9 mouse cellular contexts compared by ENCODE assay signal in the genomic region with DNA sequence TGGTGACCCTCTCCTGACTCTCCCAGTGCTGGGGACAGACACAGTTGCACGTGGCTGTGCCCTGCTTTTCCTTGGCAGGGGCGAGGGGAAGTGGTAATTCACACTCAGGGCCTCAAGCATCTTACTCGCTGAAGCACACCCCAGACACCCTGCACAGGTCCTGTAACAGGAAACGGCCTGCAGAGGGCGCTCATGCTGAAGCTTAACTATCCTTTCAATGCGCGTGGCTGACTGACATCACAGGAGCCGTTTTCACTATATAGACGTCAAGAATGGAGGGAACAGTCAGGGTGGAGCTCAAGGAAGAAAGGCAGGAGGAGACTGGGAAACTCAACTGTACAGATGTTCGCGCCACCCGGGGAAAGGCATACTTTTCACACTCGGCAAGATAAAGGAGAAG. TPM values are rescaled to one million over a fixed set of nuclear protein-coding genes. Genes with fewer than 3 reads are reported as not detected.
DNase-seq lines count a peak whose midpoint lies in the region; ATAC-seq lines count a peak whose summit lies in the region.
"Had no signal": no experiment of that assay in that cellular context is flagged by ENCODE, and none has a peak within 500 bp of the region (broad histone marks: within the 10 kb centered on the region; RNA-seq: fewer than 3 reads in every experiment).

No protein-coding gene starts in this region.

- H3K27ac ChIP-seq in lung, embryonic 16.5 days (ENCODE audit: low read length): no peak overlapping the region

- ATAC-seq in lung, embryonic 16.5 days (ENCODE audit: low read depth): 0 out of 2 replicates have a peak, but pooled peaks have one; percentile 10

- peaks cover 61% of the 10 kb centered on the region for H3K36me3 ChIP-seq in lung, embryonic 16.5 days (ENCODE audit: control insufficient read depth, insufficient read depth, low read length)
- H3K36me3 ChIP-seq: G1E had no signal

- no peak overlapping the region for H3K9ac ChIP-seq in lung, embryonic 16.5 days (ENCODE audit: low read length)

- WGBS in lung, embryonic 16.5 days: 59% methylated on average over 13 of the region's 13 CpGs

- H3K4me3 ChIP-seq in lung, embryonic 16.5 days (ENCODE audit: low read length): no peak overlapping the region

- intact Hi-C loops in heart, postnatal 14 days (cut with DNase I): no loop called here

- no peaks in the 10 kb centered on the region for H3K9me3 ChIP-seq in lung, embryonic 16.5 days (ENCODE audit: control insufficient read depth, low read length)

- no peaks in the 10 kb centered on the region for H3K4me1 ChIP-seq in lung, embryonic 16.5 days (replicated peaks; ENCODE audit: control insufficient read depth, insufficient read depth, low read length)

- peak; percentile 37 to 73 for DNase-seq in frontal cortex, adult 2 months (ENCODE audit: extremely low spot score in 1 of 2, low spot score in 1 of 2)
- DNase-seq in frontal cortex, postnatal 10 days (ENCODE audit: low spot score in 2 of 2): no peak
- DNase-seq in right cerebral cortex, adult 18-20 months: peak; percentile 61
- DNase-seq in right cerebral cortex, postnatal 36 days (ENCODE audit: low spot score in 2 of 2): no peak
- DNase-seq in cerebellum, postnatal 10 days: peak; percentile 77 to 82
- peak; percentile 37 to 42 for DNase-seq in heart, postnatal 14 days
- peak; percentile 42 for DNase-seq in right cerebral cortex, postnatal 25 days

- H3K4me2 ChIP-seq in lung, embryonic 16.5 days (ENCODE audit: low read depth, low read length): no peak overlapping the region

- H3K27me3 ChIP-seq in lung, embryonic 16.5 days (ENCODE audit: control insufficient read depth, insufficient read depth, low read depth, low read length): no peaks in the 10 kb centered on the region

RNA-seq across cellular contexts. Expression of gene Cdkl4, which starts 23.8 kb away (rescaled TPM):
- 7.3 and 8.9 TPM in 2 replicates for polyA plus RNA-seq in frontal cortex, adult 2 months (2012; rRNA removed)
- under 1 TPM in 1 of 2 experiments, not detected in 1; 0.14 TPM for total RNA-seq in heart, postnatal 14 days (2021)
- polyA plus RNA-seq in lung, embryonic 16.5 days (2015; fragmentation: Nextera tagmentation; extraction: Ambion mirVana): 2.2 and 2.3 TPM in 2 replicates
- polyA plus RNA-seq: G1E had no signal

Comparison
In these comparisons a context has a peak if more than half of its experiments do, and no peak if none do; other contexts are left out.
1. DNase-seq: peak in frontal cortex, adult 2 months (2 of 2), right cerebral cortex, adult 18-20 months (single experiment), cerebellum, postnatal 10 days (2 of 2), heart, postnatal 14 days (2 of 2) and right cerebral cortex, postnatal 25 days (single experiment); none in frontal cortex, postnatal 10 days (0 of 2) and right cerebral cortex, postnatal 36 days (0 of 2).